Mouse (Mus musculus) G1E (cell line): ENCODE data around the gene Nsmce1. TPM values are rescaled to one million over a fixed set of nuclear protein-coding genes. Genes with fewer than 3 reads are reported as not detected.
A peak's percentile ranks its signal among the peaks of the same experiment; 100 is the strongest.

ENCODE experiments used
- ATAC-seq: 2 replicates; pipeline ENCODE4 v1.8.0; 2016; ENCODE audit warnings: mild to moderate bottlenecking; ENCODE audit not compliant: insufficient number of reproducible peaks, poor library complexity, low FRiP score, severe bottlenecking; ENCODE audit errors: extremely low read depth
- DNase-seq: peaks from one replicate; pipeline ENCODE4 v3.0.0; 2012; ENCODE audit warnings: low spot score
- H3K27me3 ChIP-seq: 2 replicates; pipeline ENCODE4 v1.6.1; 2012; ENCODE audit warnings: mild to moderate bottlenecking, low read length, inconsistent platforms; ENCODE audit not compliant: insufficient read depth
- H3K36me3 ChIP-seq: replicated peaks from 2 replicates; pipeline ENCODE3; 2012; ENCODE audit warnings: mild to moderate bottlenecking, inconsistent platforms
- H3K4me1 ChIP-seq: 2 replicates; pipeline ENCODE4 v1.6.1; 2012; ENCODE audit warnings: low read depth, low read length, inconsistent platforms, mixed read lengths; ENCODE audit not compliant: insufficient read depth
- H3K4me3 ChIP-seq: 2 replicates; pipeline ENCODE4 v1.5.1; 2012; ENCODE audit warnings: low read depth, mild to moderate bottlenecking, inconsistent platforms, low read length, moderate library complexity, mixed read lengths
- H3K9me3 ChIP-seq: replicated peaks from 2 replicates; pipeline ENCODE4 v1.6.1; 2012; ENCODE audit warnings: inconsistent platforms
- CTCF ChIP-seq: IDR thresholded peaks from 2 replicates; pipeline ENCODE4 v1.5.1; 2012; ENCODE audit warnings: low read depth, low read length, inconsistent platforms, mixed read lengths
- GATA1 ChIP-seq: IDR thresholded peaks from 2 replicates; pipeline ENCODE4 v1.6.1; 2012; ENCODE audit warnings: borderline replicate concordance, low read length, inconsistent platforms, mixed read lengths
- GATA2 ChIP-seq: IDR thresholded peaks from 2 replicates; pipeline ENCODE4 v1.6.1; 2012; ENCODE audit warnings: low read depth, low read length, inconsistent platforms, borderline replicate concordance
- POLR2AphosphoS5 ChIP-seq: IDR thresholded peaks from 2 replicates; pipeline ENCODE4 v1.6.1; 2012; ENCODE audit warnings: low read depth, low read length, inconsistent platforms; ENCODE audit not compliant: insufficient replicate concordance
- TAL1 ChIP-seq: conservative IDR thresholded peaks from 2 replicates; pipeline ENCODE4 v1.6.1; 2012; ENCODE audit warnings: low read depth, low read length, inconsistent platforms, mixed read lengths
- polyA plus RNA-seq: library from polyadenylated mRNA; stranded (reverse); fragments of >175 nt; gene quantifications from 2 replicates; pipeline ENCODE4 v1.2.3, GENCODE M21; 2012
- total RNA-seq, 2 experiments: library from RNA; stranded (forward) in 1 of 2; stranded (reverse) in 1 of 2; fragments of 200-1000 nt in 1 of 2; fragments of >200 nt in 1 of 2; fragmentation: Nextera tagmentation in 1 of 2; gene quantifications; 2 replicates each; pipeline ENCODE4 v1.2.3; 2014 to 2017

Gene Nsmce1
- total and polyA plus RNA-seq, 3 experiments, result 13.0 to 102 (median 44.0) TPM

DNA sequence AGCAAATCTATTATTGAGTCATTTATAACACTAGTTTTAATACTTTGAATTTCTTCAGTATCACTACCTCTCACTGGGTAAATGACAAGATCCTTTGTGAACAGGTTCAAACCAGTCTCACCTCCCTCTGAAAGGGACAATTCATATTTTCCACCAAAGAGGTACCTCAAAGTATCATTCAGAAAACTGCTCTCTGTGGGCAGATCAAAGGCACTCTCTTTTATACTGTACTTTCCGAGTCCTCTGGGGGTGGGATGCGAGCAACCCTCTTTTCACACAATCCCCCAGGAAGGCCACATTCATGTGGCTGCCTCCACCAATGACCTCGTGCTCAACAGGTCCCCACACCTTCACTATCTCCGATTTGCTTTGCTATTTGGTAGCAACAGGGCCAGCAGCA is 16.9 kb downstream of the Nsmce1 start:
- no peak for DNase-seq
- H3K4me3 ChIP-seq, result no peak overlapping the region
- peaks cover 90% of the 10 kb centered on the region for H3K4me1 ChIP-seq
- no peak for ATAC-seq
- H3K9me3 ChIP-seq, result peaks cover 4% of the 10 kb centered on the region
- TF ChIP-seq GATA1, result no peak
- TF ChIP-seq TAL1, result no peak
- TF ChIP-seq POLR2AphosphoS5, result no peak
- TF ChIP-seq GATA2, result no peak
- no peak for TF ChIP-seq CTCF
- H3K27me3 ChIP-seq, result peaks cover 3% of the 10 kb centered on the region; the same call in 1 of the 2 replicates
- peaks cover 75% of the 10 kb centered on the region for H3K36me3 ChIP-seq

DNA sequence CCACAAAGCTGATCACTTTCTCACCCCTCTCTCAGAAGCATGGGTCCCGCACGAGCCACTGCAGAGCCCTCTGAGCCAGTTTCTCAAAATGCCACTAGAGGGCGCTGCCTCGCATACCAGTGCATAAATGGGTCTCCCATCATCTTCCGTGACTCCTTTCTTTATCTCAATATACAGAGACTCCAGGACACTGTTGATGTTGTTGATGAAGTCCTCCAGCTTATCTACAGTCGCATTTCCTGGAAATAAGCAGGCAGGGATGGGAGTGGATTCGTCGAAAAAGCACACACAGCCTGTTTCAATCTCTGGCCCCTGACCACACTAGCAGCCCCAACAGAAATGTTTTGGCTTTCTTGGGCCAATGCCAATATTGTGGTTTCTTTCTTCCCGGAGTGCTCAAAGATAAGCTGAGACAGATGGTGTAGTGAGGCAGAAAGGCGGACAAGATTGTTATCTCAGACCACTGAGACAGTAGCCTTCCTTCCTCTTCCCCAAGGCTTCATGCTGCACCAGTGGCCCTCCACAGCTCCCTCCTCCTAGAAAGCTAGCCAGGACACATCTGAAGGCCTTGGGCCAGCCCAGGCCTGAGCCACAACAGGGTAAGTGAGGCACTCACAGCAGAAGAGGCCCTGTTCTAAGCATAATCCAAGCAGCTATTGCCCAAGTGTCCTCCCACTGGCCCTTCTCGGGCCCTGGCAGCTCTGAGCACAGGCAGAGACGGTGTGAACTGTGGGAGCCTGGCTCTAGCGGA is 19.2 kb downstream of the Nsmce1 start:
- no peaks in the 10 kb centered on the region for H3K9me3 ChIP-seq
- H3K36me3 ChIP-seq, result peaks cover 81% of the 10 kb centered on the region
- H3K4me3 ChIP-seq, result peak overlapping the region; percentile 58; the same call in 1 of the 2 replicates
- DNase-seq (peak; percentile 74), ATAC-seq (peak; percentile 87)
- peaks cover 78% of the 10 kb centered on the region for H3K4me1 ChIP-seq
- TF ChIP-seq TAL1, result peak; percentile 94
- no peak for TF ChIP-seq GATA1
- peak; percentile 100 for TF ChIP-seq GATA2
- TF ChIP-seq POLR2AphosphoS5, result no peak
- TF ChIP-seq CTCF, result peak; percentile 90
- H3K27me3 ChIP-seq, result no peaks in the 10 kb centered on the region

DNA sequence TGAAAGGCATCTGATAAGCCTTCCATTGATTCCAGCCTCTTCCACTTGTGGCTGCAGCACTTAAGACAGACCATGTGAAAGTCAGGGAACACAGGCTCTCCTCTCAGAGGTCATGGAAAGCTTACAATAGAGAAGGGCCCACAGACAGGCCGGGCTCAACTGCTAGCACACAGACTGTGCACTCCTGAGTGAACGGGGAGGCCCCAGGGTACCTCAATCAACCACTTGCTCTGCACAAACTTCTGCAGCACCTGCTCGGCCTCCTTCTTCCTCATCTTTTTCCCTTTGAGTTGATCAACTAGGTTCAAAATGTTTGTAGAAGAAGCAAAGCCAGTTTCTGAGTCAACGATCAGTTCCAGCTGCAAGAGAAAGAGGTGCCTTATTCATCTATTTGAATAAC is 20.5 kb downstream of the Nsmce1 start:
- Histone ChIP-seq H3K9me3 (no peaks in the 10 kb centered on the region), H3K36me3 (peaks cover 82% of the 10 kb centered on the region), H3K4me3 (no peak overlapping the region; the same call in 1 of the 2 replicates), H3K4me1 (peaks cover 70% of the 10 kb centered on the region), H3K27me3 (no peaks in the 10 kb centered on the region)
- TF ChIP-seq TAL1 (no peak), GATA2 (no peak), GATA1 (no peak), POLR2AphosphoS5 (no peak), CTCF (no peak)
- ATAC-seq (no peak), DNase-seq (no peak)

DNA sequence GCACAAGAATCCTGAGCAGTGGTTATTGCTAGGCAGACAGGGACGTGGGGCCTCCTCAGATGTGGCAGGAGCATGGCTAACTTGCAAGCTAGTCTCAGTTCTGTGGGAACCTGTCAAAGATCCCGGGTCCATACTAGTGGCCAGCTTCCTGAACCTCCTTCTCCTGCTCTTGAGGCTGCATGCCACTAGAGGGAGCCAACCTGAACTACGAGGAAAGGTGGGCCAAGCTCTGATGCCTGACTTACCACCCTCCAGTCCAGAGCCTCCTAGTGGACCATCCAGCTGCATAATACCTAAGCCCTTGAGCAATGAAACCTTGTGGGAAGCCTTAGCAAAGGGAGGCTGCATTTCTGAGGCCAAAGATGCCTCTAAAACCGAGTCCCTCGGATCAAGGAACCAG is 21.5 kb downstream of the Nsmce1 start:
- H3K9me3 ChIP-seq, result no peaks in the 10 kb centered on the region
- peaks cover 82% of the 10 kb centered on the region for H3K36me3 ChIP-seq
- no peaks in the 10 kb centered on the region for H3K27me3 ChIP-seq
- TF ChIP-seq CTCF (peak; percentile 91), POLR2AphosphoS5 (no peak)
- peaks cover 61% of the 10 kb centered on the region for H3K4me1 ChIP-seq
- no peak for ATAC-seq
- peak; percentile 65 for DNase-seq
- H3K4me3 ChIP-seq, result no peak overlapping the region

DNA sequence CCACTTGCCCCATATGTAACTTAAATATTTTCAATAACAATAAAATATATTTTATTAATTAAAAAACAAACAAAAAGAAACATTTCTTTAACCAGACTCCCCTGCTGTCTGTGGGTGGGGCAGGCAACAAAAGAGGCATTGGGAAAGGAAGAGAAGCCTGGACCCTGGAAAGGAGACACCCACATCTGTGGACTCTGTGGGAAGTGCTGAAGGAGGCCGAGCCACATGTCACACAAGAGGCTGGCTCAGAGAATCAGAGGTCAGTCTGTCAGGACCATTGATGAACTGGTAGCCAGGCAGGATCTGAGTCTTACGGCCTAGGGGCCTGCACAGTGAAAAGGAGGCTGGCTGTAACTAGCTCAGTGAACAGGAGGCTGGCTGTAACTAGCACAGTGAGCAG is 29.2 kb downstream of the Nsmce1 start:
- DNase-seq (no peak), ATAC-seq (no peak)
- no peaks in the 10 kb centered on the region for H3K27me3 ChIP-seq
- no peak overlapping the region for H3K4me3 ChIP-seq
- peaks cover 4% of the 10 kb centered on the region; the same call in 1 of the 2 replicates for H3K4me1 ChIP-seq
- TF ChIP-seq POLR2AphosphoS5 (no peak), GATA1 (no peak)
- peaks cover 57% of the 10 kb centered on the region for H3K36me3 ChIP-seq
- H3K9me3 ChIP-seq, result no peaks in the 10 kb centered on the region

DNA sequence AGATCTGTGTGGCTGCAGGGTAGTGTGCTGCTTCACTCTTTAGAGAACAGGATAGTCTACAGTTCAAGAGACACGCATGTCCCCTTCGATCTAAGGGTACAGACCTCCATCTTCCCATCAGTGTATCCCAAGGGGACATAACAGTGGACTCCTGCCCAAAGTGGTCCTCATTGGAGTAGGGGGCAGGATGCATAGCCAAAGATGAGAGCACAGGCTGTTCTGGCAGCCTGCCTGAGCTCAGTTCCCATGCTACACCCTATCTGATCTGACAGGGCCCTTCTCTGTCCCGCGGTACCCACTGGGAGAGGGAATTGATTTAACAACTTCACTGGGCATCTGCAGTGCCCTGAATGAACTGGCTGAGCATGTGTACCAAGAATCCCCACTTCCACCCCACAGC is 37.7 kb downstream of the Nsmce1 start:
- peaks cover 81% of the 10 kb centered on the region for H3K36me3 ChIP-seq
- H3K4me3 ChIP-seq, result no peak overlapping the region
- no peaks in the 10 kb centered on the region for H3K27me3 ChIP-seq
- ATAC-seq (no peak), DNase-seq (no peak)
- H3K4me1 ChIP-seq, result peaks cover 9% of the 10 kb centered on the region; the same call in 1 of the 2 replicates
- no peaks in the 10 kb centered on the region for H3K9me3 ChIP-seq
- no peak for TF ChIP-seq POLR2AphosphoS5
- no peak for TF ChIP-seq CTCF
- TF ChIP-seq TAL1, result no peak
- TF ChIP-seq GATA1, result no peak
- TF ChIP-seq GATA2, result no peak

DNA sequence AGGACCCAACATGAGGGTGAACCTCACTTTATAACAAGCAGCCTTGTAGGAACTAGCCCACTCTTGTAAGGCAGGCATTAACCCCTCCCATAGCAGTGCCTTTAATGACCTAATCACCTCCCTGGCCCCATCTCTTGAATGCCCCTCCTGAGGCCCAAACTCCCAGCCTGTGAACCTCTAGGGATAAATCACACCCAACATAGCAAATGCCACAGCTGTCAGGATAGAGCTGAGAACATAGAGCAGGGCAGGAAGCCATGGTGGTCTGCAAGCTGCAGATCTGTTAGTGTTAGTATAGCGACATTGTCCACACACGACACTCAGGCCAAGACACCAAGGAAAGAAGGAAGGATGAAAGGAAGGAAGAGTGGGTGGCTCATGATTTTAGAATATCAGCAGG is 40.3 kb downstream of the Nsmce1 start:
- Histone ChIP-seq H3K4me1 (peaks cover 13% of the 10 kb centered on the region; the same call in 1 of the 2 replicates), H3K9me3 (peaks cover 4% of the 10 kb centered on the region), H3K27me3 (no peaks in the 10 kb centered on the region), H3K4me3 (no peak overlapping the region), H3K36me3 (peaks cover 80% of the 10 kb centered on the region)
- no peak for ATAC-seq
- no peak for DNase-seq
- TF ChIP-seq GATA2, result no peak
